Mouse (Mus musculus): ENCODE measurements around the gene Dnajc8.

- TF ChIP-seq POLR2A (IDR thresholded peaks at IDR 0.05; ENCODE audit: low read depth, low read length) (no peak), CTCF (IDR thresholded peaks at IDR 0.05; ENCODE audit: borderline replicate concordance, insufficient read depth, low read length) (no peak)
These were observed 7.4 kb downstream of the Dnajc8 start for GRCm38 (mm10) chr4:132542724-132543123.
